Mouse (Mus musculus) heart, embryonic 13.5 days (tissue): Measurements from ENCODE around the gene Emc10. TPM values are rescaled to one million over a fixed set of nuclear protein-coding genes. Genes with fewer than 3 reads are reported as not detected.
A peak's percentile ranks its signal among the peaks of the same experiment; 100 is the strongest.

Experiments used
- ATAC-seq: fragments of 200-750 bp; cut with Nextera tagmentation; 2 replicates; pipeline ENCODE4 v1.8.0; 2017; ENCODE audit warnings: moderate TSS enrichment; ENCODE audit not compliant: insufficient number of reproducible peaks, low FRiP score, low TSS enrichment; ENCODE audit errors: extremely low read depth
- H3K27ac ChIP-seq: fragments of 300-500 bp; sonication (generic); replicated peaks from 2 replicates; pipeline ENCODE4 v1.5.1; 2015; ENCODE audit warnings: moderate library complexity, mild to moderate bottlenecking, inconsistent platforms
- H3K27me3 ChIP-seq: fragments of 300-500 bp; sonication (generic); replicated peaks from 2 replicates; pipeline ENCODE4 v1.6.1; 2015; ENCODE audit warnings: mild to moderate bottlenecking, inconsistent platforms
- H3K36me3 ChIP-seq: fragments of 300-500 bp; sonication (generic); 2 replicates; pipeline ENCODE4 v1.6.1; 2015; ENCODE audit warnings: mild to moderate bottlenecking, inconsistent platforms
- H3K4me1 ChIP-seq: fragments of 300-500 bp; sonication (generic); 2 replicates; pipeline ENCODE4 v1.6.1; 2015; ENCODE audit warnings: inconsistent platforms
- H3K4me2 ChIP-seq: fragments of 300-500 bp; sonication (generic); 2 replicates; pipeline ENCODE4 v1.6.1; 2015; ENCODE audit warnings: inconsistent platforms, mild to moderate bottlenecking, moderate library complexity
- H3K4me3 ChIP-seq: fragments of 300-500 bp; sonication (generic); 2 replicates; pipeline ENCODE4 v1.5.1; 2015; ENCODE audit warnings: moderate library complexity, mild to moderate bottlenecking, inconsistent platforms
- H3K9ac ChIP-seq: fragments of 300-500 bp; sonication (generic); 2 replicates; pipeline ENCODE4 v1.6.1; 2015; ENCODE audit warnings: inconsistent platforms, mild to moderate bottlenecking, moderate library complexity
- H3K9me3 ChIP-seq: fragments of 300-500 bp; sonication (generic); 2 replicates; pipeline ENCODE4 v1.6.1; 2016; ENCODE audit warnings: inconsistent platforms
- WGBS: fragments of 180-500 bp; shearing (Covaris S2); methylation state at CpG from one replicate; pipeline ENCODE4 v1.1.7; 2015; ENCODE audit warnings: mixed read lengths; 5-methylcytosine and 5-hydroxymethylcytosine counted together
- microRNA-seq: library from miRNA; unstranded; fragments of <30 nt; microRNA quantifications from one replicate; pipeline ENCODE4, GENCODE M21; 2016
- polyA plus RNA-seq: library from polyadenylated mRNA; unstranded; fragments of >200 nt; fragmentation: Nextera tagmentation; extraction: Ambion mirVana; gene quantifications from 2 replicates; pipeline ENCODE4 v1.2.1, GENCODE M21; 2015

Gene Emc10
- polyA plus RNA-seq, 1 experiment from 2014 or later = 88.2 TPM

DNA sequence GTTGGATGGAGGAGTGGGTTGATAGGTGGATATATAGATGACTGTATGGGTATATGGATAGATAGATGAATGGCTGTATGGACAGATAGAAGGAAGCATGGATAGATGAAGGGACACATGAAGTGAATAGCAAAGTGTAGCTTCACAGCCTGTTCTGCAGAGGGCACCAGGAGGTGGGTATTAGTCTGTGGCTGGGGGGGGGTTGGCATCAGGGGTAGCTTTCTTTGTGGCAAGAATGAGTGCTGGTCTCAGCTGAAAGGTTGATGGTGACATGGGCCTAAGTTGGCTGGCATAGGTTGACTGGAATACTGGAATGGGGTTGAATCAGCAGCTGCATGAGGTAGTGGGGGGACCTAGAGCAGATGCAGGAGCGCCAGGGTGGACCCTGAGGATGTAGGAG, 55.1 kb downstream of the Emc10 start:
- peaks cover 88% of the 10 kb centered on the region for H3K27me3 ChIP-seq
- ATAC-seq = no peak
- H3K9ac ChIP-seq = no peak overlapping the region; the same call in 1 of the 2 replicates
- H3K4me2 ChIP-seq = peak overlapping the region; percentile 79
- no peak overlapping the region for H3K27ac ChIP-seq
- H3K36me3 ChIP-seq = peaks cover 4% of the 10 kb centered on the region; the same call in 1 of the 2 replicates
- H3K4me1 ChIP-seq = peaks cover 42% of the 10 kb centered on the region
- no peaks in the 10 kb centered on the region for H3K9me3 ChIP-seq
- H3K4me3 ChIP-seq = peak overlapping the region; percentile 61; the same call in 1 of the 2 replicates
- WGBS = 15% methylated on average over 1 of the region's 1 CpGs

DNA sequence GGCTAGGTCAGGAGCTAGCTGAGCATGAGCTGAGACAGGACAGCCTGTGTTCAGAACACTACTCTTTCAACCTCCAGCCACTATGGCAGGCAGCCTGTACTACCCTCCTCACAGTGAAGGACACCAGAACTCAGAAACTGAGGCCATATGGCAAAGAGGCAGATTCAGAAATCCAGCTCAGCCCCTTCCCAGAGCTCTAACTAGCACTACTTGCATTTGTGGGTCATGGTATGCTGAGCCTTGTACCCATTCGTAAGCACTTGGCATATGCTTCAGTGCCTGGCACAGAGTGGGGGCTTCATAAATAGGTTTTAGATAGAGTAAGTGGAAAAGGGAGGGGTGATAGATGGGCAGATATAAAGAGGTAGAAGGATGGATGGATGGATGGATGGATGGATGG, 55.9 kb downstream of the Emc10 start:
- H3K36me3 ChIP-seq = peaks cover 4% of the 10 kb centered on the region; the same call in 1 of the 2 replicates
- no peak overlapping the region for H3K9ac ChIP-seq
- no peaks in the 10 kb centered on the region for H3K9me3 ChIP-seq
- peaks cover 35% of the 10 kb centered on the region for H3K4me1 ChIP-seq
- H3K4me3 ChIP-seq = no peak overlapping the region
- no peak overlapping the region for H3K4me2 ChIP-seq
- 82% methylated on average over 1 of the region's 1 CpGs for WGBS
- H3K27ac ChIP-seq = no peak overlapping the region
- no peak for ATAC-seq
- H3K27me3 ChIP-seq = peaks cover 88% of the 10 kb centered on the region

Small RNAs within 50 kb of the gene (microRNA-seq; reads per million reads assigned to microRNA genes)
- 0.61 reads per million for gene Mir7052
- not detected for gene Mir7053

Other genes with a start within 250 kb of the Emc10 start
- 0.79 and 0.93 TPM in 2 replicates for gene 1700028J19Rik, start 249.8 kb downstream of the Emc10 start, polyA plus RNA-seq
- gene 2410002F23Rik, start 249.8 kb downstream of the Emc10 start, polyA plus RNA-seq = 85.1 and 87.1 TPM in 2 replicates
- gene Acp4, start 239.2 kb downstream of the Emc10 start, polyA plus RNA-seq = not detected in 2 replicates
- not detected in 2 replicates for gene Gm15517, start 235.1 kb downstream of the Emc10 start, polyA plus RNA-seq
- gene Clec11a, start 189.6 kb downstream of the Emc10 start, polyA plus RNA-seq = 0.67 and 0.71 TPM in 2 replicates
- gene Shank1, start 186.3 kb downstream of the Emc10 start, polyA plus RNA-seq = 0.62 and 0.80 TPM in 2 replicates
- gene Syt3, start 112.4 kb downstream of the Emc10 start, polyA plus RNA-seq = 0.53 and 0.62 TPM in 2 replicates
- 0.35 and 0.45 TPM in 2 replicates for gene 1700008O03Rik, start 110.7 kb downstream of the Emc10 start, polyA plus RNA-seq
- 1.6 and 1.7 TPM in 2 replicates for gene Lrrc4b, start 67.5 kb downstream of the Emc10 start, polyA plus RNA-seq
- 0.70 and 1.4 TPM in 2 replicates for gene Aspdh, start 31.1 kb downstream of the Emc10 start, polyA plus RNA-seq
- gene Josd2, start 28.5 kb downstream of the Emc10 start, polyA plus RNA-seq = 138 and 158 TPM in 2 replicates
- 8.5 and 9.1 TPM in 2 replicates for gene Fam71e1, start 52 bp upstream of the Emc10 start, polyA plus RNA-seq
- 2.2 and 2.4 TPM in 2 replicates for gene Mybpc2, start 28.1 kb upstream of the Emc10 start, polyA plus RNA-seq
- gene Spib, start 35.5 kb upstream of the Emc10 start, polyA plus RNA-seq = 0.05 and 0.13 TPM in 2 replicates
- 56.1 and 58.7 TPM in 2 replicates for gene Pold1, start 52.3 kb upstream of the Emc10 start, polyA plus RNA-seq
- 53.5 and 58.3 TPM in 2 replicates for gene Nr1h2, start 57.4 kb upstream of the Emc10 start, polyA plus RNA-seq
- 0.39 and 0.43 TPM in 2 replicates for gene Napsa, start 75.9 kb upstream of the Emc10 start, polyA plus RNA-seq
- gene Kcnc3, start 94.1 kb upstream of the Emc10 start, polyA plus RNA-seq = 0.05 and 0.17 TPM in 2 replicates
- 0.59 and 0.99 TPM in 2 replicates for gene Myh14, start 174.3 kb upstream of the Emc10 start, polyA plus RNA-seq
- gene Izumo2, start 212.2 kb upstream of the Emc10 start, polyA plus RNA-seq = not detected in 2 replicates